Mouse (Mus musculus): ENCODE results near the gene Slc9a9.

The Slc9a9 gene

DNA sequence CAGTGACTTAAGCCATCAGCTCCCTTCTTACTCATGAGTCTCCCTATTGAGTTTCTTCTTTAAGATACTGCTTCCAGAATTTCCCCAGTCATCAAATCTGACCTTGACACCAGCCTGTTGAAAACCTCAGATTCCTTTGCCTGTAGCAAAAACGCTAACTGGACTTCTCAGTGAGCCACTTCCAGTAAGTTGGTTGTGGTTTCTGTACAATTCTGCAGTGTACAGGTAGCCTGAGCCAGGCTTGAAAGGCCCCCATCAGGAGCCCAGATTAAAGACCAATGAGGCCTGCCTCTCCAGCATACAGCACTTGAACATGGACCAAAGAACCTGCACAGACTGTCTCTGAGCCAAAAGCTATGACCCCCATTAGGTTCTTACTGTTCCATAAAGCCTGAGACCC, 498.1 kb downstream of the Slc9a9 start:
- DNase-seq: no peak

DNA sequence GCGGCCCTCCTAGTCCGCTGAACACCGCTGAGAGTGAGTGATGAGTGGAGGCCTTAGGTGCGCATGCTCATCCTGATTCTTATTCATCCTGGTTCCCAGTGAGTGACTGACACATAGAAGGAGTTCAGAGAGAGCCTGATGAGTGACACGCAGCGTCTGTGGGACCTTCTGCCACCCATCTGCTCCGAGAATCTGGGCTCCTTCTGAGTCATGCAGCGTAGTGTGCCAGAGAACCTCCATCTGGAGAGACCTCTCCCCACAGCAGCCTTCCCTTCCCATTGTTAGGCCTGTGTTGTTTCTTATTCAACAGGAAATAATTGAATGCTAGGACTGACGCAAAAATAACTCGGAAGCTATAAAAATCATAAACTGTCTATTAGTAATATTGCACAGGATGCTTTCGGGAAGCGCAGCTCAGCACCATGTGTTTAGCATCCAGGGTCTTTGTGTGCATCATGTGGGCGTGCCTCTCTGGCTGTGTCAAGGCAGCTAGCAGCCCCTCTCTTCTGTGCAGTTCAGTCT, 498.8 kb downstream of the Slc9a9 start:
- peak; percentile 19 for DNase-seq

DNA sequence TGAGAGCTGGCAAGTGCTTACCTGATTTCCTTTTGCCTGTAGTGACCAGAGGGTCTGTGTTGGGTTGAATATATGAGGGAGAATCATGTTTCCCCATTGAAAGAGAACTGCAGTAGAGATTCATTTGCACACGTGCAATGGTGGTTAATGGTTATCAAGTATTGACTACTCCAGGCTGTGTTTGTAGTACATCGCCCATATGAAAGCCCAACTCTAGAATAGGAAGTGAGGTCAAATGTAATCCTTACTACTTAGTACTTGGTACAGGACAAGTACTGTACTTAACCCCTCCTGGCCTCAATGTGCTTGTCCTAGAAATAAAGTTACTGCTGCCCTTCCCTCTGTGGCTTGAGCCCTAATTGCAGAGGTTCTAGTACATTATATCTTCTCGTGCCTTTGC, 508.5 kb downstream of the Slc9a9 start:
- no peak for DNase-seq

DNA sequence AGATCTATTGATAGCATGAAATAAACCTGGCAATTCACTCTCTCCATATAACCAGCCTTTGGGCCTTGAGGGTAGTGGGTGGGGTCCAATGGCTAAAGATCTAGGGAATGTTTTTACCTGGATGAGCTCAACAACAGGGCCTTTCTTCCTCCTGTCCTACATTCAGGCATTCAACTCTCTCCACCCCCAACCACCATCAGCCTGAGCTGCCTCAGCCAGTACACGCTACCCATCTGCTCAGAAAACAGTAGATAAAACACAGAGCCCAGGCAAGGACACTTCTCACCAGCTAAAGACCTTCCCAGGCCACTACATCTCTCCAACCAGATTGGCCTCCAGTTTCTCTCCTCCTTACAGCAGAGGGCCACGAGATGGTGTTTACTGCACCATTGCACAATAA, 510.3 kb downstream of the Slc9a9 start:
- DNase-seq: no peak

DNA sequence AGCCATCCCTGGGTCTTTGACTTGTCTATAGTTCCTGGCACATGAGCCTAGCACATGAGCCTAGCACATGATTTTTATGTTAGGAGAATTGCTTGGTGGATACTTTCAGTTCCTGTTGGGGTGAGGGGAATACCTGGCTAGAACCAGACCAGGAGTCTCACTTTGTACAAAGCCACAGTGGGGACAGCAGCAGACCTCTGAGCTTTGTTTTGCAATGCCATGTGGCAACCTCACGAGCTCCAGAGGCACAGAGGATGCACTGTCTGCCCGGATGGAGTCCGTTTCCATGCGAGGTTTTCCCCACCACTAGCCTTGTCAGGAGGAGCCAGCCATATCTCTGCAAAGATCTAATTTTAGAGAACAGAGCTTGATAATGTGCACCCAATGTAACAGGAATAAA, 510.9 kb downstream of the Slc9a9 start:
- no peak for DNase-seq

DNA sequence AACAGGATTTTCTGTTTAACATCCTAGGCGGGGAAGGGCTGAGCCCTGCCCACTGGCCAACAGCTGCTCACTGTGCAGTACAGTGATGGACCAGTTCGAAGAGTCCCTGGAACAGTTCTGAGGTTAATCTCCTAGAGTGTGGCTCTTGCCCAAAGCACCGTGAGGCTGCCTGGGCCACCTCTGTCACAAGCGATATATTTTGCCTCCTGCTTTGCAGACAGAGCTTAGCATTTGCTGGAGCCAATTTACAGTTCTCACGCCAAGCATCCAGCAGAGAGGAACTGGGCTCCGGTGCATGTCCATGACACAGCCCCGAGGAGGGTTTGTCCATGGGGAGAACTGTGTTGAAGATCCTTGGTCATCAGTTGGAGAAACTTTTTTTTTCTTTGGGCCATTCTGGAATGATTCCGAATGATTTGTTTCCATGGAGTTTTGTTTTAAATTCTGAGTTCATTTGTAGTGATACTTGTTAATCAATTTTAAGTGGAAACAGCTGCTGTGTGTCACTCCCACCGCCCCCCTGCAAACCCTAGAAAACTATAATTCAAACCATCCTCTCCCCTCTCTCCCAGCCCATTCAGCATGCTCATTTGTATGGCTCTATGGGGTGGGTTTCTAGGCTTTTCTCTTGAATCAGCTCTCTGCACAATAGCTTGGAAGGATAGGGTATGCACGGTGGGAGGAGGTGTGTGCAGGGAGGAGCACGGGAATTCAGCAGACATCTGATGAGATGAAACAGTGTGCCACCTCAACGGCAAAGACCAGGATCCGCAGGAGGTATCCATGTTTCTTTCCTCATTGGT, 511.7 kb downstream of the Slc9a9 start:
- no peak for DNase-seq

DNA sequence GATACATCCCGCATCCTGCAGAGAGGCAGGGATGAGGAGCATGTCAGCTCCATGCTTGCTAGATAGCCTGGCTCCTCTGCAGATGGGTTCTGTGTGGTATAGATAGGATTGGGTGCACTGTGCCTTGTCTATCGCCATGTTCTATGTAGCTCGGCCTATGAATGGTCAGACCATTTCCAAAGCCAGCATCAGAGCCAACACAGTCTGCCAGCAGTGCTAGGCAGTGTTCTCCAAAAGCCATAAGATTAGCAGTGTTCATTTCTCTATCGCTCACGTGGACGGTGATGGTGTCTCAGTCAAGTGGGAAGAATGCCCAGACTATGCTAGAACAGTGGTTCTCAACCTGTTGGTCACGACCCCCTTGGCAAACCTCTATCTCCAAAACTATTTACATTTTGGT, 512.6 kb downstream of the Slc9a9 start:
- DNase-seq: no peak

DNA sequence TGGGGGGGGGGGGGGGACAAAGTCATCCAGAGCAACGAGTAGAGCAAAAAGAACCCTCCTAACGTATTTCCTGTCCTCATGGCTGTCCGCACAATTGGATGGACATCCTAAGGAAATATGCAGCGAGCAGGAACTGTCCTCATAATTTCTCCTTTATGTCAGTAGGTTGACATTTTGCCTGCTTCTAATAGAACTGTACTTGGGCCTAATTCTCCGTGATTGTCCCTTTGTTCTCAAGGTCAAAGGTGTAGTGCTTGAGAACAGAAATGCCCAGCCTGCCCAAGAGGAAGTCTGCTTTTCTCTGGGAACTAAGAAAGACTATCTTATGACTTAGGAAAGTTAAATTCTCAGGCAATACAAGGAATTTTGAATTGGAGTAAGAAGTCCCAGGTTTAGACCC, 514.7 kb downstream of the Slc9a9 start:
- no peak for DNase-seq

DNA sequence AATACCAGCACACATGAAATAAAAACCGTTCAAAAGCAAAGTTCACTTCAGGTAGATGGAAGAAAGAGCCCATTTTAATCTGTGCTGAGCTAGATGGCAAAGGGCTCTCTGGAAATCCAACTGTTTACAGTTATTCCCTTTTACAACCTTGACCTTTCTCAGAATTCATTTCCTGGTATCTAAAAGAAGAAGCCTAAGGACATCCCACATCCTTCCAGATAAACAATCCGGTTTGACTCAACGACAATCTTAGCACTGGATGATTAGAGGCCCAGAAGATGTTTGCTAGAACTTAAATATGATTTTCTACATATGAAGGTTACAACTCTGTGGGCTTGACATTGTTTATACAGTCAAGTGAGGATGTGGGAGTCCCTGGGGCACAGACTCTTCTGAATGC, 516.1 kb downstream of the Slc9a9 start:
- no peak for DNase-seq

DNA sequence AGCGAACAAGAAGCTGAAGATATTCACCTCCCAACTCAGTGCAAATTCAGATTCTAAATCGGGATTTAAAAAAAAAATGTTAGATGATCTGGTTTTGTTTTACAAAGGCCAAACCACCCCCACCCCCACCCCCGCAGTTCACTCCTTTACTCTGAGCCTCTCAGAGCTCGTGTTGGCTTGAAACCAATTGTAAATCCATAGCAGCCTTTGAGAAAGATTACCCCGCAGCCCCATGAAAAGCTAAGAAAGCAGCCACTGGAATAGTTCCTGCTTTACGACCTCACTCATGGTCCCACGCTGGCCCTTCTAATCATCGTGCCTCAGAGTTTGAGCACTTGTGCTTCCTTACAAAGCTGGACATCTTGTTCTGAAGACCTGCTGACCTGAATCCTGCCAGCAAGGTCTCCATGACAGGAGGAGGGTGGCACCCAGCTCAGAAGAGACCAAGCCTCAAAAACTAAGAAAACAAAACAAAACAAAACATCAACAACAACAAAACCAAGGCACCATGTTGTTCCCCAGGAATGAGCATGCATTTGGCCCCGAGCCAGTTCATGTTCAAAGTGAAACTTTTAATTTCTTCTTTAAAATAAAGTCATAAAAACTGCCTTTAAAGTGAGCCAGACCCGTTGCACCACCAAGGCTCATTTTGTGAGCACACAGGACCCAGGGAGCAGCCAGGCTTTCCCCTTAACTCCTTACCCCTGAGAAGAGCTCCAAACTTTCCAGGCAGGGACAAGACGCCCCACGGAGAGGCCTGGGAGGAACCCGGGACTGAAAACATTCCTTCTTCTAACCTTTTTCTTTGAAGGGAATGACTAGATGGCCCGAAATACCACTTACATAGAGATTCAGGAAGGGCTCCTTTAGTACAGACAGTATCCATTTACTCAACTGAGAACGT, 516.9 kb downstream of the Slc9a9 start:
- DNase-seq: no peak

DNA sequence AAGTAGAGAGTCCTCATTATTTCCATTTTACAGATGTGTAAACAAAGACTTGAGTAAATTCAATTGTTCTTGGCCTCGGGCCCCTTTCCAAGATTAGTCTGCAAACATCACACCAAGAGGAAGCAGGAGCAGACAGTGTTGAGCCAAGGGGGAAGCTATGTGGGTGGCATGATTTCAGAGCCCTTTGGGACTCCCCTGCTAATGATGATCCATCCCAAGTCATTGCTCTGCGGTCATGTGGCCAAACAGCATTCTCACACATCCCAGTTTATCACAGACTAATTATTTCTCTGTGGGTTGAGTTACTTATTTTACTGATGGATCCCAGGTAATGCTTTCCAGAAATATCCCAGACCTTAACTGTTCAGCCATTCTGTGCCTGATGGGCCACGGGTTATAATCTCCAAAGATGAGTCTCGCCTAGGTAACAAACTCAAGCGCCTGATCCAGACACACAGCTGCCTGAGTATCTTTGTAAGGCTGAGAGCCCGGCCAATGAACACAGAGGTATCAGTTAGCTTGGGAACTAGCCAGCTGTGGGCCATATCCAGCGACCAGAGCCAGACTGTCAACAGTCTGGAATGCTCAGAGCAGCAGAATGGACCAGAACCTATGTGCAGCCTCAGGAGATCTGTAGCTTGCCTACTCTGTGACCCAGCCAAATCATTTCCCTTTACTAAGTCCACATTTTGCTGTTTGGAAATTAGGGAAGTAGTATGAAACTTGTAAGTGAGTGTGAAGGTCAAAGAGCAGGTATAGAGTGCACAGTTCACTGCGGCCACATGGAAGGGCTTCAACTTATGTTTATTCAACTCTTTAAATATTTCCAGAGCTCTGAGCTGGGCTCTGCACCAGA, 518.9 kb downstream of the Slc9a9 start:
- no peak for DNase-seq

DNA sequence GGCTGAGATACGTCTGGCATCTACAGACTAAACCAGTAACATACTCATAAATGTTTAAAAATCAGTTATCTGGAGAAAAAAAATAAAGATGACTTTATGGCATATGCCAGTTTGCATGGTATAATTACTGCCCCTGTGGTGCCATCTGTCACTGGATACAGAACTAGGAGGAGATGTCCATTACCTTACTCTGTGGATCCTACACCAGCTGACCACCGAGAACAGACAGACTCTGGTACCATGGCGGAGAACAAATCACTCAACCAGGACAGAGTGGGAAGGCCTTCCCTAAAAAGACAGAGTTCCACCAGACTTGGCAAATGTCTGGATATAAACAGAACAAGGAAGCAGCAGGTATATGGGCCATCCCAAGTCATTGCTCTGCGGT, 519.5 kb downstream of the Slc9a9 start:
- no peak for DNase-seq

DNA sequence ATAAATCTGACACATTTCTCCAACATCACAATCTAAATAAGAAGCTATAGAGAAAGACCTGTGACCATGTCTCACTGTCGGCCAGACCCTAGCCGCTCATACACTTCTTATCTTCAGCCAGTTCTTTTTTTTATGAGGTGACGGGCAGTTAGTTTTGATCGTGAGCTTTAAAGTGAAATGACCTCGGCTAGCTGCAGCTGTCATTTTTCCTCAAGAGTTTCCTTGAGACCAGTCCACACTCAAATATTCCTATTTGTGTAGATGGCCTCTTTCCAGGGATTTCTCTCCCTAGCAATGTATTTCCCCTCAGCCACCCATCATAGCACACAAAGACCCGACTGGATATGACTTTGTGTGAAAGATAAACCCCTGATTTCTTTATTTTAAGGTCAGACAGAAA, 521.7 kb downstream of the Slc9a9 start:
- DNase-seq: no peak

DNA sequence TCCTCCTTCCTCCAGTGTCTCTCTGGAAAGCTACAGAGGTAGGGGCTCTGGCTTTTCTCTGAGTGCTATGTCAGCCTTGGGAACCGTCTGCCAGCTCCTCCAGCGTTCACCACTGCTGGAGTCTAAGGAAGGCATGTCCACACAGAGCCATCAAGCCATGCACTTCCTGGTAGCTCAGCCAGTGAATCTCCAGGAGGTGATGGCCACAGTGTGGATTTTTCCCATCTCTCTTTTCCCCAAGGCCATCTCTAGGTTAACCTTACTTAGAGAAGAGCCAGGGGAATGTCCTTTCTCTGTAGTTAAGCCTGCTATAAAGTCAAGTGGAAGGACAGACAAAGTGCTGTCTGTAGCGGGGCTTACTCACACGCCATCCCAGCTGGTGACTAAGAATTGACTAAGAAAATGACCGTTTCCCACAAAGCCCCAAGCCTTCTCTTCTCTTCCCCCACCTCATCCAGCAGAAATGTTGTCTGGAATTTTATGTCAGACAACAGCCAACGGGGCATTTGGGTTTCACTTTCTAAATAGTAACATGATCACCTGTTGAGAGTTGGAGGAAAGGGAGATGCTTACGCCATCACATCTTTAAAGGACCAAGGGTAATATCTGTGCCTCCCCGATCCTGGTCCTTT, 523.3 kb downstream of the Slc9a9 start:
- no peak for DNase-seq

DNA sequence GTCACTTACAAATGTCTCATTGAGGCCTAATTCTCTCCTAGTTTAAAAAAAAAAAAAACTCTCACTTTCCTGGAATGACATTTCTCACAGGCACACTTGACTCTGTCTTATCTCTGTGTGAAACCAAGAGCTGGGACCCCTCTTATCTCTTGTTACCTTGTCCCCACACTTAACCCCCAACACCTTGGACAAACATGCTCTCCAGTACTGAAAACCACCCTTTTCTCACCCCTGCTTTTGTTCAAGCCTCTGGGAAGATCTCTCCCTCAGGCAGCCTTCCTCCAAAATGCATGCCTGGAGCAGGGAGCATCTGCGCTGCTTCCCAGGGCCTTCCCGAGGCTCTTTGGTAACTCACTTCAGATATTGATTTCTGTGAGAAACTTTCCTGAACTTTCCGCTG, 524.0 kb downstream of the Slc9a9 start:
- DNase-seq: no peak

DNA sequence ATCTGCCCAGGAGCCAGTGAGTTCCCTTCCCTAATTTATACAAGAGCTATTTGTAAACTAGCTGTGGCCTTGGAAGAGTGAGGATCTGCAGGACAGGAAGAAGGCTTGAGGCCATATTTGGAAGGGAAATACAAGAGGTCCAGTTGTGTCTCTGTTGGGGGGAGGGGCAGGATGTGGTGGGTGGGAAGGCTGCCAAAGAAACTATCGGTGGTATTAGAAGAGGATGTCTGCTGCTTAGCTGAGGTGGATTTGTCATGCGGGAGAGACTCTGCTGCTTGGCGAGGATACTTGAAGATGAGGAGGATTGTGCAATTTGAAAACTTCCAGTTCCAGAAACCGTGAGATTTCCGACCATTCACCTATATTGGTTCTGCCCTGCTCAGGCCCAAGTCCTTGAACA, 524.4 kb downstream of the Slc9a9 start:
- no peak for DNase-seq

DNA sequence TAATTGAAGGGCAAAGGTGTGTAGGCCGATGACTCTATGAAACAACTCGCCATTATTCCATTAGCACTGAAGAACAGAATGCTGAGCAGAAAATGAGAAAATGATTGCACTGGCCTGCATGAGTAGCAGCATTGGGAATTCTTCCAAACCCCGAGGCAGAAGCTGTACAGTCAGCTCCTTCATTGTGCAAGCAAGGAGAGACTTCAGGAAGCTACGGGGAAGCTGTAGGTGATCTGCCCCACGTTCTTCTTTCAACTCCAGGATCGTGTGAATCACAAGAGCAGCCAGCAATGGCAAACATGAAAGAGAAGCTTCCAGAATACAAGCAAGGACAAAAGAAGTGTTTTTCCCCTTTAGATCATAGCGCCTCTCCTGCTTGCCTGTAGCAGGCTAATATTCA, 538.0 kb downstream of the Slc9a9 start:
- DNase-seq: no peak

DNA sequence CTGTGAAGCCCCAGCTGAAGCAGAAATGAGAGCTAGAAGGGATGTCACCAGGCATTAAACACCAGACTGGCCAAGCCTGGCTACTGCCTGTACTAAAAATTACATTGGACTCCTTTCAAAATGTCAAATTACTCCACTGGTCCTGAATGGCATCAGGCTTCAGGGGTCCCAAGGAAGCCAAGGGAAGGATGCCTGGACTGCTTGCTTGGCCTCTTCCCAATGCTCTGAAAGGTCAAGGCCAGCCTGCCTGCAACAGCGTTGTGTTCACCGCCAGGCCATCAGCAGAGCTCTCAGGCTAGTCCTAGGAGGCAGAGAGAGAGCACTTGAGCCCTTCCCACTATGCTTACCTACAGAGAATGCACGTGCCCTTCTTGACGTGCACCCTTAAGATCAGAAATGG, 539.0 kb downstream of the Slc9a9 start:
- peak; percentile 15 for DNase-seq

DNA sequence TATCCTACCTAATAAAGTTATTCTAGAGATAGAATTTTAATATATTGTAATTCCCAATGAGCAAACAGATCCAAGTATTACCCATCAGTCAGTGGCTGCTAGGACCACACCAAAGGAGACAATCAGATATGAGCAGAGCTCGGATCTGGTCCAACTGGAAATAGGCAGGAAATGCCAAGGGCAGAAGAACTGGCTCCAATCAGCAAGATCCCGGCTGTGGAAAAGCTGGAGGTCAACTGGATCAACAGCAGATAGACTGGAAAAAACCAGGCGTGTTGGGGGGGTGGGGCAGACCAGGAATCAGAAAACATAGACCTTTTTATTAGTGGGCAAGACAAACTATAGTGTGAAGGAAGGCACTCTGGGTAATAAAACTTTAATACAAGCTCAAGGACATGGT, 550.3 kb downstream of the Slc9a9 start:
- no peak for DNase-seq

DNA sequence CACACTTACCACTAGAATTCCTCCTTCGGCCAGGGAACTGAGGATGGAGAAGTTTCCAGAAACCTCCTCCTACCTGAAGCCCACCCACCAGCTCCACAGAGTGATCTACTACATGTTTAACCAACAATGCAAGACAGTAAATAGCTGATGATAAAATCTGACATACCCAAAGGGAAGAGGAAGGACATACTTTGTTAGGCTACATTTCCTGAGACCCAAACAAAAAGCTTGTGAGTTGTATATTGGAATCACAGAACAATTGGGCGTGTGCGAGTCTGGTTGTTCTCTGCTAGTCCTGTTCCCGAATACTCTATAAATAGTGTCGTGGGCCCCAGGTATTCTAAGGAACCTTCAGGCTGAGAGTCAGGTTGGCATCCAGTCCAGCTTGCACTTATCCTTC, 551.6 kb downstream of the Slc9a9 start:
- no peak for DNase-seq

DNA sequence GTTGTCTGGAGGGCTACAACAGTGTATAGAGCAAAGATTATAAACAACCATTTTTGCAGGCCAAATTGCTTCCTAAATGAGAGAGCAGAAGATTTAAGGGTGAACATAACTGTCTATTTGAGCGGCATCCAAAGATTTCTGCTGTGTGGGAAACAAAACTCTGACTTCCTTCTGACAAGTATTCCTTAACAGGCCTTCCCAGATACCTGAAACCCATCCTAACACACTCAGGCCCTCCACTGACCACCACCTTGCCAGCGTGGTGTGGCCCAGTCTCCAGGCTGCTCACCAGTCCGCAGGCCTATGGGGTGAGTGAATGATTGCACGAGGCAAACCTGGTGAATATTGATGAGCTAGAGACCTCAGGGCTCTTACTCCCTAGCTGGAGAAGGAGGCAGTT, 557.3 kb downstream of the Slc9a9 start:
- DNase-seq: no peak

DNA sequence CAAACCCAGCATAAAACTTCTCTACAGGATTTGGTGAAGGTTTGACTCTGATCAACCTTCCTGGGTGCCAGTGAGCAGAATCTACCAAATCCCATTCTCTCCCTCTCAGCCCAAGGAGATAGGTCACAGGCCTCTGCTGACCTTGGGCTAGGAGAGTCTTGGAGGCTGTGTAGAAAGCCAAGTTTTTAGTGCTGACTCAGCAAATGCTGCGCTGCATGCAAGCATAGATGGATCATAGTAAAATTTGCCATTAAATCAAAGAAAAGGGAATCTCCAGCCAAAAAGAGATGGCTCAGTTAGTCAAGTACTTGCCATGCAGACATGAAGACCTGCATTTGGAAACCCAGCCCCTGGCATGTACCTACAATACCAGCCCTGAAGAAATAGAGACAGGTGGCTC, 558.4 kb downstream of the Slc9a9 start:
- DNase-seq: no peak

DNA sequence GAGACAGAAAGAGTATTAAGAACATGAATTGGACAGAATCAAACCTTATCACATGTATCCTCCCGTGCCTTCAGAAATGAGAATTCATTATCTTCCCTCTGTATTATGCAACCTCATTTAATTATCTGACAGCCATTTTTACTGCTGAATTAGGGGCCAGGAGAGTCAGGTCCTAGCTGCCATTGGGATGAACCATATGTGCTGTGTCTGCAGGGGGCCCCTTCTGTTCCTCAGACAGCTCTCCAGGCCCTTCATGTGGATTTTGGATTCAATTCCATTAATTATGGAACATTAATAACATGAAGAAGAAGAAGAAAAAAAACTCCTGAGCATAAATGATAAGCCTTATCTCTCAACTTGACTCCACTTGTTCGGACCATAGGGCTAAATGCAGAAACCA, 559.4 kb downstream of the Slc9a9 start:
- DNase-seq: peak; percentile 59
